Mouse (Mus musculus): ENCODE data around the gene Rpl22l1. TPM values are rescaled to one million over a fixed set of nuclear protein-coding genes. Genes with fewer than 3 reads are reported as not detected.
"Not testable (repeated sequence)": the region's sequence is repeated elsewhere in the genome, so short reads cannot be mapped to it uniquely, and the experiment has no call there.

Gene Rpl22l1
- polyA plus RNA-seq, 1 experiment from 2014 or later: 171 TPM

GRCm38 (mm10) chr3:28816010-28816540 is 10.8 kb downstream of the Rpl22l1 start:
- Histone ChIP-seq H3K27me3 (ENCODE audit: control insufficient read depth, insufficient read depth, low read depth, low read length) (no peaks in the 10 kb centered on the region), H3K9ac (ENCODE audit: low read depth, low read length) (no peak overlapping the region), H3K36me3 (ENCODE audit: control insufficient read depth, insufficient read depth) (no peaks in the 10 kb centered on the region), H3K4me2 (ENCODE audit: low read depth, low read length) (no peak overlapping the region), H3K9me3 (replicated peaks; ENCODE audit: control insufficient read depth, low read length) (no peaks in the 10 kb centered on the region), H3K27ac (ENCODE audit: low read length) (no peak overlapping the region), H3K4me1 (ENCODE audit: control insufficient read depth, low read depth, low read length) (no peaks in the 10 kb centered on the region; the same call in 1 of the 2 replicates), H3K4me3 (ENCODE audit: low read depth, low read length) (no peak overlapping the region)
- no peak for ATAC-seq (ENCODE audit: low read depth)
- WGBS (ENCODE audit: insufficient replicate concordance): 58% methylated on average over 4 of the region's 4 CpGs

GRCm38 (mm10) chr3:28826272-28826671 is 21.0 kb downstream of the Rpl22l1 start:
- WGBS (ENCODE audit: insufficient replicate concordance): 76% methylated on average over 1 of the region's 1 CpGs
- Histone ChIP-seq H3K9me3 (replicated peaks; ENCODE audit: control insufficient read depth, low read length) (no peaks in the 10 kb centered on the region), H3K9ac (ENCODE audit: low read depth, low read length) (no peak overlapping the region), H3K4me3 (ENCODE audit: low read depth, low read length) (no peak overlapping the region), H3K4me1 (ENCODE audit: control insufficient read depth, low read depth, low read length) (no peaks in the 10 kb centered on the region), H3K27ac (ENCODE audit: low read length) (no peak overlapping the region), H3K36me3 (ENCODE audit: control insufficient read depth, insufficient read depth) (no peaks in the 10 kb centered on the region), H3K27me3 (ENCODE audit: control insufficient read depth, insufficient read depth, low read depth, low read length) (no peaks in the 10 kb centered on the region), H3K4me2 (ENCODE audit: low read depth, low read length) (no peak overlapping the region)
- no peak for ATAC-seq (ENCODE audit: low read depth)

GRCm38 (mm10) chr3:28827605-28828004 is 22.4 kb downstream of the Rpl22l1 start:
- H3K4me2 ChIP-seq (ENCODE audit: low read depth, low read length): no peak overlapping the region
- no peak overlapping the region for H3K4me3 ChIP-seq (ENCODE audit: low read depth, low read length)
- no peak overlapping the region for H3K9ac ChIP-seq (ENCODE audit: low read depth, low read length)
- ATAC-seq (ENCODE audit: low read depth): no peak
- no peaks in the 10 kb centered on the region for H3K27me3 ChIP-seq (ENCODE audit: control insufficient read depth, insufficient read depth, low read depth, low read length)
- H3K9me3 ChIP-seq (replicated peaks; ENCODE audit: control insufficient read depth, low read length): no peaks in the 10 kb centered on the region
- H3K36me3 ChIP-seq (ENCODE audit: control insufficient read depth, insufficient read depth): no peaks in the 10 kb centered on the region
- WGBS (ENCODE audit: insufficient replicate concordance): 58% methylated on average over 2 of the region's 2 CpGs
- no peaks in the 10 kb centered on the region for H3K4me1 ChIP-seq (ENCODE audit: control insufficient read depth, low read depth, low read length)
- no peak overlapping the region for H3K27ac ChIP-seq (ENCODE audit: low read length)

- Histone ChIP-seq H3K36me3 (ENCODE audit: control insufficient read depth, insufficient read depth) (no peaks in the 10 kb centered on the region), H3K27me3 (ENCODE audit: control insufficient read depth, insufficient read depth, low read depth, low read length) (no peaks in the 10 kb centered on the region), H3K4me3 (ENCODE audit: low read depth, low read length) (no peak overlapping the region), H3K27ac (ENCODE audit: low read length) (no peak overlapping the region), H3K4me1 (ENCODE audit: control insufficient read depth, low read depth, low read length) (no peaks in the 10 kb centered on the region), H3K9ac (ENCODE audit: low read depth, low read length) (no peak overlapping the region), H3K9me3 (replicated peaks; ENCODE audit: control insufficient read depth, low read length) (no peaks in the 10 kb centered on the region), H3K4me2 (ENCODE audit: low read depth, low read length) (no peak overlapping the region)
- WGBS (ENCODE audit: insufficient replicate concordance): 79% methylated on average over 2 of the region's 2 CpGs
- no peak for ATAC-seq (ENCODE audit: low read depth)
Observed at GRCm38 (mm10) chr3:28829454-28829853, 24.2 kb downstream of the Rpl22l1 start.

- H3K27ac ChIP-seq (ENCODE audit: low read length): no peak overlapping the region
- WGBS (ENCODE audit: insufficient replicate concordance): 38% methylated on average over 2 of the region's 2 CpGs
- no peaks in the 10 kb centered on the region for H3K36me3 ChIP-seq (ENCODE audit: control insufficient read depth, insufficient read depth)
- no peak overlapping the region for H3K9ac ChIP-seq (ENCODE audit: low read depth, low read length)
- no peak overlapping the region for H3K4me3 ChIP-seq (ENCODE audit: low read depth, low read length)
- no peak overlapping the region for H3K4me2 ChIP-seq (ENCODE audit: low read depth, low read length)
- no peak for ATAC-seq (ENCODE audit: low read depth)
- no peaks in the 10 kb centered on the region for H3K9me3 ChIP-seq (replicated peaks; ENCODE audit: control insufficient read depth, low read length)
- H3K27me3 ChIP-seq (ENCODE audit: control insufficient read depth, insufficient read depth, low read depth, low read length): no peaks in the 10 kb centered on the region
- H3K4me1 ChIP-seq (ENCODE audit: control insufficient read depth, low read depth, low read length): no peaks in the 10 kb centered on the region
Observed at GRCm38 (mm10) chr3:28836796-28837371, 31.6 kb downstream of the Rpl22l1 start.

- Histone ChIP-seq H3K27me3 (ENCODE audit: control insufficient read depth, insufficient read depth, low read depth, low read length) (no peaks in the 10 kb centered on the region), H3K36me3 (ENCODE audit: control insufficient read depth, insufficient read depth) (no peaks in the 10 kb centered on the region), H3K9ac (ENCODE audit: low read depth, low read length) (no peak overlapping the region), H3K4me3 (ENCODE audit: low read depth, low read length) (no peak overlapping the region), H3K4me1 (ENCODE audit: control insufficient read depth, low read depth, low read length) (no peaks in the 10 kb centered on the region), H3K27ac (ENCODE audit: low read length) (no peak overlapping the region), H3K9me3 (replicated peaks; ENCODE audit: control insufficient read depth, low read length) (no peaks in the 10 kb centered on the region), H3K4me2 (ENCODE audit: low read depth, low read length) (no peak overlapping the region)
- WGBS (ENCODE audit: insufficient replicate concordance): 18% methylated on average over 3 of the region's 3 CpGs
- no peak for ATAC-seq (ENCODE audit: low read depth)
Observed at GRCm38 (mm10) chr3:28841886-28842649, 36.8 kb downstream of the Rpl22l1 start.

GRCm38 (mm10) chr3:28843231-28843630 is 38.0 kb downstream of the Rpl22l1 start:
- WGBS (ENCODE audit: insufficient replicate concordance): 48% methylated on average over 8 of the region's 8 CpGs

GRCm38 (mm10) chr3:28847115-28847514 is 41.9 kb downstream of the Rpl22l1 start:
- no peaks in the 10 kb centered on the region for H3K9me3 ChIP-seq (replicated peaks; ENCODE audit: control insufficient read depth, low read length)
- H3K4me1 ChIP-seq (ENCODE audit: control insufficient read depth, low read depth, low read length): no peaks in the 10 kb centered on the region
- no peak overlapping the region for H3K4me2 ChIP-seq (ENCODE audit: low read depth, low read length)
- no peak for ATAC-seq (ENCODE audit: low read depth)
- H3K9ac ChIP-seq (ENCODE audit: low read depth, low read length): no peak overlapping the region
- H3K36me3 ChIP-seq (ENCODE audit: control insufficient read depth, insufficient read depth): no peaks in the 10 kb centered on the region
- H3K27me3 ChIP-seq (ENCODE audit: control insufficient read depth, insufficient read depth, low read depth, low read length): no peaks in the 10 kb centered on the region
- H3K4me3 ChIP-seq (ENCODE audit: low read depth, low read length): no peak overlapping the region
- H3K27ac ChIP-seq (ENCODE audit: low read length): no peak overlapping the region

More at GRCm38 (mm10) chr3:28843231-28843630, 38.0 kb downstream of the Rpl22l1 start:
- H3K36me3 ChIP-seq (ENCODE audit: control insufficient read depth, insufficient read depth): no peaks in the 10 kb centered on the region
- ATAC-seq (ENCODE audit: low read depth): no peak
- no peaks in the 10 kb centered on the region for H3K27me3 ChIP-seq (ENCODE audit: control insufficient read depth, insufficient read depth, low read depth, low read length)
- no peaks in the 10 kb centered on the region for H3K4me1 ChIP-seq (ENCODE audit: control insufficient read depth, low read depth, low read length)
- no peak overlapping the region for H3K27ac ChIP-seq (ENCODE audit: low read length)
- H3K4me3 ChIP-seq (ENCODE audit: low read depth, low read length): no peak overlapping the region
- H3K4me2 ChIP-seq (ENCODE audit: low read depth, low read length): no peak overlapping the region
- H3K9me3 ChIP-seq (replicated peaks; ENCODE audit: control insufficient read depth, low read length): no peaks in the 10 kb centered on the region
- H3K9ac ChIP-seq (ENCODE audit: low read depth, low read length): no peak overlapping the region

GRCm38 (mm10) chr3:28852174-28852573 is 46.9 kb downstream of the Rpl22l1 start:
- H3K9ac ChIP-seq (ENCODE audit: low read depth, low read length); H3K4me3 ChIP-seq (ENCODE audit: low read depth, low read length); H3K27ac ChIP-seq (ENCODE audit: low read length); H3K4me2 ChIP-seq (ENCODE audit: low read depth, low read length); H3K27me3 ChIP-seq (ENCODE audit: control insufficient read depth, insufficient read depth, low read depth, low read length); H3K36me3 ChIP-seq (ENCODE audit: control insufficient read depth, insufficient read depth); H3K9me3 ChIP-seq (replicated peaks; ENCODE audit: control insufficient read depth, low read length); H3K4me1 ChIP-seq (ENCODE audit: control insufficient read depth, low read depth, low read length); ATAC-seq (ENCODE audit: low read depth): not testable (repeated sequence)
- WGBS (ENCODE audit: insufficient replicate concordance): 63% methylated on average over 3 of the region's 3 CpGs
